Mouse (Mus musculus): Measurements from ENCODE around the gene Gm9945. TPM values are rescaled to one million over a fixed set of nuclear protein-coding genes. Genes with fewer than 3 reads are reported as not detected.

Gene Gm9945
- total and polyA plus RNA-seq, 2 experiments from 2014 or later = 0.28 TPM; not detected in 1

GRCm38 (mm10) chr11:53489421-53489820 lies 9.5 kb downstream of the Gm9945 start:
- no peaks in the 10 kb centered on the region for H3K4me1 ChIP-seq (ENCODE audit: insufficient read depth)
- H3K9me3 ChIP-seq (ENCODE audit: low read length) = no peaks in the 10 kb centered on the region
- no peak overlapping the region for H3K9ac ChIP-seq
- DNase-seq (no peak), ATAC-seq (no peak)
- no peaks in the 10 kb centered on the region for H3K36me3 ChIP-seq (ENCODE audit: insufficient read depth)
- no peaks in the 10 kb centered on the region for H3K27me3 ChIP-seq (ENCODE audit: insufficient read depth, low read length)
- H3K4me3 ChIP-seq (ENCODE audit: low read depth, low read length) = no peak overlapping the region
- H3K27ac ChIP-seq (ENCODE audit: low read depth, low read length) = no peak overlapping the region
- no peak for TF ChIP-seq CTCF (IDR thresholded peaks at IDR 0.05; ENCODE audit: low read depth)
- WGBS = 58% methylated on average over 9 of the region's 9 CpGs
- H3K4me2 ChIP-seq (ENCODE audit: low read depth) = no peak overlapping the region

GRCm38 (mm10) chr11:53491954-53492401 lies 12.0 kb downstream of the Gm9945 start:
- no peaks in the 10 kb centered on the region for H3K4me1 ChIP-seq (ENCODE audit: insufficient read depth)
- H3K4me2 ChIP-seq (ENCODE audit: low read depth) = no peak overlapping the region
- DNase-seq (no peak), ATAC-seq (peak; percentile 74)
- no peaks in the 10 kb centered on the region for H3K36me3 ChIP-seq (ENCODE audit: insufficient read depth)
- no peaks in the 10 kb centered on the region for H3K27me3 ChIP-seq (ENCODE audit: insufficient read depth, low read length)
- no peak for TF ChIP-seq CTCF (IDR thresholded peaks at IDR 0.05; ENCODE audit: low read depth)
- H3K27ac ChIP-seq (ENCODE audit: low read depth, low read length) = 0 out of 2 replicates have a peak overlapping the region, but pooled peaks have one; percentile 17
- H3K9me3 ChIP-seq (ENCODE audit: low read length) = no peaks in the 10 kb centered on the region
- H3K9ac ChIP-seq = no peak overlapping the region
- whole genome bisulfite sequencing = 6% methylated on average over 8 of the region's 8 CpGs
- no peak overlapping the region for H3K4me3 ChIP-seq (ENCODE audit: low read depth, low read length)

GRCm38 (mm10) chr11:53493243-53493955 lies 13.4 kb downstream of the Gm9945 start:
- peak; percentile 23; the same call in 1 of the 2 replicates for ATAC-seq
- 32% methylated on average over 3 of the region's 3 CpGs for WGBS

GRCm38 (mm10) chr11:53495417-53495816 lies 15.5 kb downstream of the Gm9945 start:
- H3K9me3 ChIP-seq (ENCODE audit: low read length) = no peaks in the 10 kb centered on the region
- 10% methylated on average over 6 of the region's 6 CpGs for WGBS
- H3K27ac ChIP-seq (ENCODE audit: low read depth, low read length) = peak overlapping the region; percentile 36; the same call in 1 of the 2 replicates
- ATAC-seq (peak; percentile 67; the same call in 1 of the 2 replicates), DNase-seq (no peak)
- no peak overlapping the region for H3K9ac ChIP-seq
- no peak overlapping the region for H3K4me2 ChIP-seq (ENCODE audit: low read depth)
- no peaks in the 10 kb centered on the region for H3K36me3 ChIP-seq (ENCODE audit: insufficient read depth)
- no peak overlapping the region for H3K4me3 ChIP-seq (ENCODE audit: low read depth, low read length)
- no peak for TF ChIP-seq CTCF (IDR thresholded peaks at IDR 0.05; ENCODE audit: low read depth)
- no peaks in the 10 kb centered on the region for H3K27me3 ChIP-seq (ENCODE audit: insufficient read depth, low read length)
- no peaks in the 10 kb centered on the region for H3K4me1 ChIP-seq (ENCODE audit: insufficient read depth)

More at GRCm38 (mm10) chr11:53493243-53493955, 13.4 kb downstream of the Gm9945 start:
- Histone ChIP-seq H3K9ac (no peak overlapping the region), H3K4me2 (ENCODE audit: low read depth) (no peak overlapping the region), H3K36me3 (ENCODE audit: insufficient read depth) (no peaks in the 10 kb centered on the region), H3K27me3 (ENCODE audit: insufficient read depth, low read length) (no peaks in the 10 kb centered on the region), H3K4me1 (ENCODE audit: insufficient read depth) (no peaks in the 10 kb centered on the region), H3K4me3 (ENCODE audit: low read depth, low read length) (no peak overlapping the region), H3K9me3 (ENCODE audit: low read length) (no peaks in the 10 kb centered on the region), H3K27ac (ENCODE audit: low read depth, low read length) (no peak overlapping the region)
- no peak for DNase-seq
- no peak for TF ChIP-seq CTCF (IDR thresholded peaks at IDR 0.05; ENCODE audit: low read depth)

GRCm38 (mm10) chr11:53496946-53497345 lies 17.0 kb downstream of the Gm9945 start:
- Histone ChIP-seq H3K27ac (ENCODE audit: low read depth, low read length) (no peak overlapping the region), H3K27me3 (ENCODE audit: insufficient read depth, low read length) (no peaks in the 10 kb centered on the region), H3K4me2 (ENCODE audit: low read depth) (no peak overlapping the region), H3K4me3 (ENCODE audit: low read depth, low read length) (no peak overlapping the region), H3K9me3 (ENCODE audit: low read length) (no peaks in the 10 kb centered on the region), H3K36me3 (ENCODE audit: insufficient read depth) (no peaks in the 10 kb centered on the region), H3K9ac (no peak overlapping the region), H3K4me1 (ENCODE audit: insufficient read depth) (no peaks in the 10 kb centered on the region)
- TF ChIP-seq CTCF (IDR thresholded peaks at IDR 0.05; ENCODE audit: low read depth) = no peak
- 52% methylated on average over 6 of the region's 6 CpGs for WGBS
- ATAC-seq (no peak), DNase-seq (peak; percentile 59)

GRCm38 (mm10) chr11:53500569-53500968 lies 20.6 kb downstream of the Gm9945 start:
- no peak for ATAC-seq
- TF ChIP-seq CTCF (IDR thresholded peaks at IDR 0.05; ENCODE audit: low read depth) = no peak
- no peak overlapping the region for H3K9ac ChIP-seq
- DNase-seq = no peak
- no peak overlapping the region for H3K4me2 ChIP-seq (ENCODE audit: low read depth)
- no peaks in the 10 kb centered on the region for H3K4me1 ChIP-seq (ENCODE audit: insufficient read depth)
- H3K4me3 ChIP-seq (ENCODE audit: low read depth, low read length) = no peak overlapping the region
- no peak overlapping the region for H3K27ac ChIP-seq (ENCODE audit: low read depth, low read length)
- no peaks in the 10 kb centered on the region for H3K27me3 ChIP-seq (ENCODE audit: insufficient read depth, low read length)
- no peaks in the 10 kb centered on the region for H3K36me3 ChIP-seq (ENCODE audit: insufficient read depth)
- H3K9me3 ChIP-seq (ENCODE audit: low read length) = no peaks in the 10 kb centered on the region
- 10% methylated on average over 11 of the region's 11 CpGs for WGBS

- DNase-seq (peak; percentile 19), ATAC-seq (0 out of 2 replicates have a peak, but pooled peaks have one; percentile 23)
- no peaks in the 10 kb centered on the region for H3K27me3 ChIP-seq (ENCODE audit: insufficient read depth, low read length)
- H3K4me1 ChIP-seq (ENCODE audit: insufficient read depth) = no peaks in the 10 kb centered on the region
- H3K27ac ChIP-seq (ENCODE audit: low read depth, low read length) = no peak overlapping the region
- TF ChIP-seq CTCF (IDR thresholded peaks at IDR 0.05; ENCODE audit: low read depth) = no peak
- no peaks in the 10 kb centered on the region for H3K9me3 ChIP-seq (ENCODE audit: low read length)
- no peak overlapping the region for H3K4me3 ChIP-seq (ENCODE audit: low read depth, low read length)
- 77% methylated on average over 8 of the region's 8 CpGs for WGBS
- H3K36me3 ChIP-seq (ENCODE audit: insufficient read depth) = no peaks in the 10 kb centered on the region
- H3K9ac ChIP-seq = no peak overlapping the region
- no peak overlapping the region for H3K4me2 ChIP-seq (ENCODE audit: low read depth)
Observed at GRCm38 (mm10) chr11:53502039-53502765, 22.2 kb downstream of the Gm9945 start.

All from forebrain, postnatal 0 days (tissue).